Mouse (Mus musculus): Measurements from ENCODE around the gene Gabrb2.

The Gabrb2 gene

GRCm38 (mm10) chr11:42418996-42419782 lies at the start of gene Gabrb2:
TSS of gene Gabrb2 (plus strand) at chr11:42419757.
- DNase-seq (ENCODE audit: low spot score): no peak

DNA sequence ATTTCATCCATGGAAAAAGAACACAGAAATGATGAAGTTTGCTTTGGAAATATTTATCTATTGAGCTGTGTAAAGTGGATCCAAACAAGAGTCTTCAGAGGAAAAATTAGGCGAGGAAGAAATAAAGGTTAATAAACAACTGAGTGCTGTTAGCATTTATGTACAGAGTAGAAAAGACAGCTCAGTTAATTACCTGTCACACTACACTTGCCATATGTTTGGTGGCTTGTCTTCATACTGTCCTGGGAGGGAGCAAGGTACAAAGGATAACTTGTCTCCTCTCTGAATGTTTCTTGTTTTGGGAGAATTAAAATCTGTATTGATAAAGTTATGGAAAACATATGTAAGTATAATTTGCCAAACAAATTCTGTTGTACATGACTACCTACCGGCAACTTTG lies 40.6 kb upstream of the Gabrb2 start:
- no peak for DNase-seq (ENCODE audit: low spot score)

DNA sequence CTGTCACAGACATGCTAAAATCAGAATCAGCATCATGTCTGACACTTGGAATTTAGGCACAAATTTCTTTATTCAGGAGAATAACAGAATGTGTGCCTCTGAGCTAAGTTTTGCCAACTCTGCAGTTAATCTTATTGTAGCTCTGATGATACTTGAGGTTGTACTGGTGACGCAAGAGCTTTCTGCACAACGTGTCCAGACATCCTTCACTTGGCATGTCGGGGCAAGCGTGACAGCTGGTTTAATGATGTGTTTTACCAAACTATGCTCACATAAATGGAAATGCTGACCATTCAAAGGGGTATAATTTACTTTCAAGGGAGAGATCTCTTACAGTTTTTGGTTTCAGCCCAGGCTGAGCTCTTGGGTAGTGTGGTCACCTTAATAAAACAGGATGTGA lies 33.1 kb upstream of the Gabrb2 start:
- no peak for DNase-seq (ENCODE audit: low spot score)

DNA sequence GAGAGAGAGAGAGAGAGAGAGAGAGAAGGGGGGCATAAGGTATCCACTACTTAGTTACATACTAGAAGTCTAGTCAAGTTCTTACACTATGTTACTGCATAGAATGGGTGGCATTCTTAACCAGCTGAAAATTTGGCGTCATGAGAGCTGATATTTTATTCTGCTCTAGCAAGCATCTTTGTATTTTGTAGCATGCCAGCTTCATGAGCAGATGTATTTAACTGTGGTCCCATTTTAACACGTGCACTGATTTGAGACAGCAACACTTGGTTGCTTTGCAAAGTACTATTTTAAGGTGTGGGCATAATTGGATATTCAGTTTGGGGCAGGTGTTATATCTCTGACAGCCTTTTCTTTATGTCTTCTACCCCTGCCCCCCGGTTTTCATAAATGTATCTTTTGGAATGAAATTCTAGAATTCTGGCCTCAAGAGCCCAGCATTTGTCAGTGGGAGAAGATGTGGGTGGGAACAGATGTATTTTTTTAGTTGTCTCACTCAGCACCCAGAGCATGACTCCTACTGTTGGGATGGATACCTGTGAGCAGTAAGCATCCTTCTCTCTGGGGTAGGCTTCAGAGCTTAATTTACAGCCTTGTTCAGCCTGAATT lies 28.8 kb upstream of the Gabrb2 start:
- no peak for DNase-seq (ENCODE audit: low spot score)

GRCm38 (mm10) chr11:42393451-42393850 lies 26.1 kb upstream of the Gabrb2 start:
- DNase-seq (ENCODE audit: low spot score): no peak

DNA sequence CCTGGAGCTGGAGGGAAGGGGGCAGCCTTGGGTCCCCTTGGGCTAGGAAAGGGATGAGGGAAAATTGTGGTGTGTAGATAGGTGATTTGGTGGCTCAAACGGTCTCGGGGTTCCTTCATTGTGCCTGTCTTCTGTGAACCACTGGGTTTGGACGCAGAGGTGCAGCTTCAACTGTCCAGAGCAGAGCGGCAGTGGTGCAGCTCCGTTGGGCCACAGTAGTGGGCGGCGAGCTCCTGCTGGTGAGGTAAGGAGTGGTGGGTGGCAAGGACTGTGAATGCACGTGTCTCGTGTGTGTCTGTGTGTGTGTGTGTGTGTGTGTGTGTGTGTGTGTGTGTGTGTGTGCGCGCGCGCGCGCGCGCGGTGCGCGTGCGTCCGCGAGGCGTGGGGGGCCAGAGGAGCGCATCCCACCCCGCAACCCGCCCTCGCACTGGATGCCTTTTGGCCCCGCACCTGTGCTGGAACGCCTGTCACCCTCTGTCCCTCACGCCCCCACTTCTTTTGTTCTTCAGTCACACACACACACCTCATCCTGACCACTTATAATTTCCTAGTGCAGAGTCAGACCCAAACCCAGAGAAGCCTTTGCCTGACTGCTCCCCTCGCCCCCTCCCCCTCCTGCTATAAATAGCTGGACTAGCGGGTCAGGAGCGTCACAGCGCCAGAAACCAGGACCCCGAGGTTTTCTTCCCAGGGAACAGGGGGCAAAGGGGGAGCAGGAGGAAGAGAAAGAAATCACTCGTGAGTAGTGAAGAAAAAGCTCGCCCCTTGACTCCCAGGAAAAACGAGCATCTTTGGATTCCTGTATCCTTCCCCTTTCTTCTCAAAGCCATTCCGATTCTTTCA lies 455 bp downstream of the Gabrb2 start:
- no peak for DNase-seq (ENCODE audit: low spot score)

DNA sequence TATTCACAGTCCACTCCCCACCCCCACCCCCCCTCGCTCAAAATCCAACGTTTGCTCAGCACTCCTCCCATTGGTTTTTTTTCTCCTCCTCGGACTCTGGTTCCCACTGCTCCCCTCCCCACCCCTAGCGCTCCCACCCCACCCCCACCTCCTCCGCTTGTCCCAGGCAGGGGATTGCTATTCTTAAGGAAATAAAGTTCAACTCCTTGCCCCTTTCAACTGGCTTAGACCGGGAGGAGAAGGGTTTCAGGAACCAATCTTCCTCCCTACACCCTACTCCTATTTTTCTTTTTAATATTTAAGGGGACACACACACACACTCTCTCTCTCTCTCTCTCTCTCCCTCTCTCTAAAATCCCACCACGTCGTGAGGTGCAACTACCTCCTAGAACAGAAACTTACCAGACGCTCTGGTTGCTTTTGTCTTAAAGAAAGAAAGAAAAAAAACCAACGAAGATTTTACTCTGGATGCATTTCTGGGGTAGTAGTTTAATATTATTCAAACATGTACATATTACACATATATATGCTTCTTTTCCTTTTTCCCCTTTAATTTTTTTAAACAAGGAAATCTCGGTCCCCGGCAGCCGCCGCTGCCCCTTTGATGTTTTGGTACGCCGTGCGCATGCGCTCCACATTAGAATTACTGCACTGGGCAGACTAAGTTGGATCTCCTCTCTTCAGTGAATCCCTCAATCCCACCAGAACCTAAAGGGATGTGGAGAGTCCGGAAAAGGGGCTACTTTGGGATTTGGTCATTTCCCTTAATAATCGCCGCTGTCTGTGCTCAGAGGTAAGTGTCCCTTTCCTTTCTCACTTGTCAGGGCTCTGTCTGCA lies 1.3 kb downstream of the Gabrb2 start:
- no peak for DNase-seq (ENCODE audit: low spot score)

DNA sequence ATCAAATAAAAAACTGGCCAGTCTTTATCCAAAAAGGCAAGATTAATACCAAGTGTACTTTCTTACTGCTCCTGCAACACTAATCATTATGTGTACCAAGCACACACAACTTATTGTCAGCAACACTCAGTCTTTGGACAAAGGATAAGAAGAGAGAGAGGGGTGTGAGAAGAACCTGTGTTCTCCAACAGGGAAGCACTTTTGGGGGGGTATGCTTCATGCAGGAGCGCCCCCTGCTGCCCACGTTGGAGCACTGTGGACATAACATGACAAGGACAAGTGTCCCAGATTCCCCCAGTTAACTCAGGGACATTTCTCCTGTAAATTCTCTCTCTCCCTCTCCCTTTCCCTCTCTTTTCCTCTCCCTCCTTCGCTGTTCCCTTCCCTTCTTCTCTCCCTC lies 3.7 kb downstream of the Gabrb2 start:
- DNase-seq (ENCODE audit: low spot score): no peak

- DNase-seq (ENCODE audit: low spot score): no peak
Measured at GRCm38 (mm10) chr11:42431495-42431894, 11.9 kb downstream of the Gabrb2 start.

DNA sequence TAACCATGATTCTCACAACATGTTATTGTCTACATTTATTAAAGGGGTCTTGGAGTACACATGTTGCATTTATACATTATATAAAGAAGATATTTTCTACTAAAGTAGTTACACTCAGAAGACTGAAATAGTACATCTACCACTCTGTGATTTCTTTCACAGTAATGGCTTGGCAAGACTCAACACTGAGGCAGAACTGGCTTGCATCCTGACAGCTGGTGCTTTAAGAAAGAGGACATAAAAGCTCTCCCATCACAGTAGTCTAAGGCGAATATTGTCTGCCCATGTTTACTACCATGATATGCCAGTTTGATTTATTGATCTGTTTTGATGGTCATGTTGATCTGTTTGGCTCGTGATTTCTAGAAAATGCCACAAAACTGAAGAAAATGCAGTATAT lies 19.4 kb downstream of the Gabrb2 start:
- DNase-seq (ENCODE audit: low spot score): no peak

DNA sequence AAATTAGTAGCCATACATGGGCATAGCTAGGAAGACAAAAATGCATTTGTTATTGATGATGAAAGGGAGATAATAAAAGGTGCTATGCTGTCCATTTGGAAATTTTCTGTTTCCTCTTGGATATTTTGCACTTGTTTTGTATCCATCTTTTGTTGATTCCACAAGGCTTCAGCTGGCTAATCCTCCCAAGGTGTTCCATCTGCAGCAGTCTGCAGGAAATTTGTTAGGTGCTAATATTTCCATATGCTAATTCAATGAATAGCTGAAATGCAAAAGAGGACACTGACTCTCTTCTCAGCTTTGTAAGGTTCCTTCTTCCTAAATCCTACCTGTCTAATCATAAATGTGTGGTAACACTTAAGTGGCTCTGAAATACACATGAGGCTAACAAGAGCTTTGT lies 24.1 kb downstream of the Gabrb2 start:
- no peak for DNase-seq (ENCODE audit: low spot score)

GRCm38 (mm10) chr11:42448929-42449328 lies 29.4 kb downstream of the Gabrb2 start:
- no peak for DNase-seq (ENCODE audit: low spot score)

DNA sequence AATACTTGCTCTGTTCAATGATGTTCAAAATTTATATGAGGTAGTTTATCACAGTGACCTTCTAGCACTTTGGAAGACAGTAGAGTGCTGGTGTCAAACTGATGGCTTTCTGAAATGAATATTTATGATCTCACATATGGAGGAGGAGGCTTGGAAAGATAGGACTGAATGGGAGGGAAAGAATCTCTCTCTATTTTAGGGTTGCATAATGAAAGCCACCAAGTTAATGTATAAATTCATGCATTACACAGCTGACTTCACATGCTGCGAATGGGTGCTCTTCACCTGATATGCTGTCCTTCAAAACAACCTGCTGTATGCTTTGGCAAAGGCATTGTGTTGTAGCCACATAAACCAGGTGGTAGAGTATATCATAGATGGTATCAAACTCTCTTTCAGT lies 44.6 kb downstream of the Gabrb2 start:
- DNase-seq (ENCODE audit: low spot score): no peak

- no peak for DNase-seq (ENCODE audit: low spot score)
Measured at GRCm38 (mm10) chr11:42468381-42468780, 48.8 kb downstream of the Gabrb2 start.

- DNase-seq (ENCODE audit: low spot score): no peak
Measured at GRCm38 (mm10) chr11:42474523-42474922, 55.0 kb downstream of the Gabrb2 start.

DNA sequence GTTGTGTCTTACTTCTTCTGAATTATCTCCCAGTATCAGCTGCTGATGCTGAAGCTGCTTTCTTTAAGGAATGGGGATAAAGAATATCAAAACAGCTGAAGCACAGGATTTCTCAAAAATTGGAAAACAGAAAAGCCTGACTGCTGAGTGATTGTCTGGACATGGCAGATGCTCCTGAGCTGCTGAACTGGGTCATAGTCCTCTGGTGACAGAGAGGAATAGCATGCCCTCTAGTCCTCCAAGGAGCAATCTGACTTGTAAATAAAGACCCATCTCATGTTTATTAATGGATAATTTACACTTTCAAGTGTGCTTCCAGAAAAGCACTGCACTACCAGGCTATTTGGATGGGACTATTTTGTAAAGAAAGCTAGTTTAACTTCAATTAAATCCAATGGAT lies 68.1 kb downstream of the Gabrb2 start:
- peak; percentile 4 for DNase-seq (ENCODE audit: low spot score)

- DNase-seq (ENCODE audit: low spot score): no peak
Measured at GRCm38 (mm10) chr11:42501166-42501565, 81.6 kb downstream of the Gabrb2 start.

- DNase-seq (ENCODE audit: low spot score): no peak
Measured at GRCm38 (mm10) chr11:42505436-42505835, 85.9 kb downstream of the Gabrb2 start.

DNA sequence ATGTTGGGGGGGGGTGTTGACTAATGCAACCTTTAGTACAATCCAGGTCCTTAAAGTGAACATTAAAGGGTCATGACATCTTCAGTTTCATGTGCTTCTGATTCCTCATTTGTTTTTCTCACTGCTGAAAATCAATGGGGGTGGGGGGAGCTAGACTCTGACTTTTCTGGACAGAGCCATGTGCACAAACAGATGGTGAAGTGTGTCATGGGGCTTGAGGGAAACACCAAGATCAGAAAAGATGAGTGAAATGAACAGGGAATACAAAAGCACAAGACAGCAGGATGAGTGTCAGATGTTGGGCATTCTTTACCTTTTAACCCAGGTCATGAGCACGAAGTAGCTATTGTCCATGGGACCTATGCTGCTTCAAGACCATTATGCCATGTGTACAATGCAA lies 86.4 kb downstream of the Gabrb2 start:
- DNase-seq (ENCODE audit: low spot score): no peak

- DNase-seq (ENCODE audit: low spot score): no peak
Measured at GRCm38 (mm10) chr11:42521960-42522359, 102.4 kb downstream of the Gabrb2 start.

DNA sequence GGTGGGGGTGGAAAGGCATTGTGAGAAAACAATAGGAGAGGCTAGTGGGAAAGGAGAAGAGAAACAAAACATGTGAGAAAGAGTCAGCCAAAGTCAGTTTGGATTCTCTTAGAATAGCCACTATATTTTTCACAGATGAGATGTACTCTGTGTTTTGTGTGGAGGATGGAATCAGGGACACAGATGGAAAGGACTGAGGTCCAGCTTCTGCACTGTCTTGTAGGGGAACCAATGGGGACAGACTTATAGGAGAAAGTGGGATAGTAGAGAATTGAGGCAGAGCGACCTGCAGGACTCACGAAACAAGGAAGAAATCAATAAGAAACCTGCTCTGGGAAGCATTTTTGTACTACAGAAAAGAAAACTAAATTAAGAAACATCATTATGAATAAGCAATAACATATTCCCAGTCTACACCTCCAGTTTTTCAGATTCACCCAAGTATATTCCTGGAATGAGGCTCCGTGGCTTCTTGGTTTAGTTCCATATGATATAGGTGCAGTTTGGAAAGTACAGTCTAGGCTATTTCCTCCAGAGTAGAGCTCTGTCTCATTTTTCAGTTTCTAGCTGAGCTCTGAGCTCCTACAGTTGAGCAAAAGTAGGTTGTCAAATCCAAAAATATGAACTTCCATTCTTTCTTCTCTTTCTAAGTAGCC lies 108.8 kb downstream of the Gabrb2 start:
- DNase-seq (ENCODE audit: low spot score): no peak
